21 mouse cellular contexts compared by ENCODE assay signal in the genomic region with DNA sequence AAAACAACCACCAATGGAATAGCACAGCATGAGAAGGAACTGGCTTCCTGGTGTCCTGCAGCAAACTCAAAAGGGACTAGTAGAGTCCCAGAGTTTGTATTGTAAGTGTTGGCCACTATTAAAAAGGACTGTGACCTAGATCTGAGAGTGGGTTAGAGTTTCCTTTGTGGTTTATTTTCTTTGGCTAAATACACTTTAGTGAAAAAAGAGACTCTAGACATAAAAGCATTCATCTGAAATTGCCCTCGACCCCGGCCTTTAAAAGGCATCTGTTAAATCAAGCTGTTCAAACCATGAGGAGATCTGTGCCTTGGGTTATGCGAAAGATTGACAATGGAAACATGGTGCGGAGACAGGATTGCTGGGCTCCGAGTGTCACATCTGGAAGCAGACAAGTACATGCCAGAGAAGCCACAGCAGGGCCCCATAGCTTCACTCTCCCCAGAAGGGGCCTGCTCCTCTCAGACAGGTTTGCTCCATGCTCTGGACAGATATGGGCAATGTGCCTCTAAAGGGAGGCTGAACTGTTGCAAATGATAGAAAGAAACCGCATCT.
A peak's percentile ranks its signal among the peaks of the same experiment; 100 is the strongest.
DNase-seq lines count a peak whose midpoint lies in the region; ATAC-seq lines count a peak whose summit lies in the region.
"Had no signal": no experiment of that assay in that cellular context is flagged by ENCODE, and none has a peak within 500 bp of the region (broad histone marks: within the 10 kb centered on the region; RNA-seq: fewer than 3 reads in every experiment).

No protein-coding gene starts in this region.

- ATAC-seq in embryonic facial prominence, embryonic 12.5 days (ENCODE audit: insufficient number of reproducible peaks, insufficient read depth, low FRiP score, low TSS enrichment), result no peak
- ATAC-seq: hindbrain, embryonic 16.5 days; intestine, postnatal 0 days; midbrain, embryonic 13.5 days; Patski had no signal

- 0 out of 2 replicates have a peak overlapping the region, but pooled peaks have one; percentile 30 for H3K27ac ChIP-seq in embryonic facial prominence, embryonic 12.5 days
- H3K27ac ChIP-seq: embryonic facial prominence, embryonic 13.5 days; forebrain, embryonic 10.5 days; macrophage; midbrain, embryonic 13.5 days had no signal

- peaks cover 10% of the 10 kb centered on the region; the same call in 1 of the 2 replicates for H3K4me1 ChIP-seq in embryonic facial prominence, embryonic 12.5 days

- H3K36me3 ChIP-seq in embryonic facial prominence, embryonic 12.5 days, result peaks cover 15% of the 10 kb centered on the region

- peak; percentile 32 for DNase-seq in embryo, embryonic 10 days (ENCODE audit: low spot score)
- DNase-seq in embryo, embryonic 9.5 days (ENCODE audit: extremely low spot score), result no peak
- DNase-seq in kidney, postnatal 10 days, result peak; percentile 43
- no peak for DNase-seq in kidney, postnatal 36 days
- DNase-seq in brain, adult 2 months (ENCODE audit: low read depth, low spot score), result peak; percentile 15
- DNase-seq in cerebellum, adult 11 months, result no peak
- DNase-seq: cerebellum, adult 8-10 months; left cerebral cortex, postnatal 4 days; lung, embryonic 14.5 days; right cerebral cortex, adult 18-20 months; thymus, postnatal 4 days had no signal

- WGBS in embryonic facial prominence, embryonic 12.5 days, result 25% methylated on average over 6 of the region's 6 CpGs

- H3K4me2 ChIP-seq in embryonic facial prominence, embryonic 12.5 days (replicated peaks), result no peak overlapping the region
- H3K4me2 ChIP-seq: embryonic facial prominence, embryonic 13.5 days; heart, embryonic 12.5 days; liver, embryonic 11.5 days; lung, embryonic 14.5 days; midbrain, embryonic 13.5 days had no signal

- H3K4me3 ChIP-seq in embryonic facial prominence, embryonic 12.5 days, result no peak overlapping the region
- H3K4me3 ChIP-seq: embryonic facial prominence, embryonic 13.5 days; forebrain, embryonic 10.5 days; heart, embryonic 12.5 days; midbrain, embryonic 13.5 days had no signal

- no peaks in the 10 kb centered on the region for H3K9me3 ChIP-seq in embryonic facial prominence, embryonic 12.5 days
- H3K9me3 ChIP-seq: embryonic facial prominence, embryonic 13.5 days; forebrain, embryonic 10.5 days; heart, embryonic 12.5 days; midbrain, embryonic 13.5 days had no signal

- H3K9ac ChIP-seq in embryonic facial prominence, embryonic 12.5 days, result no peak overlapping the region
- H3K9ac ChIP-seq: embryonic facial prominence, embryonic 13.5 days; heart, embryonic 12.5 days; lung, embryonic 14.5 days; midbrain, embryonic 13.5 days had no signal

- H3K27me3 ChIP-seq in embryonic facial prominence, embryonic 12.5 days, result no peaks in the 10 kb centered on the region
- H3K27me3 ChIP-seq: embryonic facial prominence, embryonic 13.5 days; heart, embryonic 12.5 days; midbrain, embryonic 13.5 days; Patski had no signal

Comparison
In these comparisons a context has a peak if more than half of its experiments do, and no peak if none do; other contexts are left out.
1. DNase-seq: peak in embryo, embryonic 10 days (single experiment), kidney, postnatal 10 days (single experiment) and brain, adult 2 months (single experiment); none in embryo, embryonic 9.5 days (single experiment), kidney, postnatal 36 days (0 of 2) and cerebellum, adult 11 months (single experiment).